ENCODE assay signal across 21 mouse cellular contexts in genomic region chr14:21565541-21566353, GRCm38 (mm10).
DNase-seq lines count a peak whose midpoint lies in the region; ATAC-seq lines count a peak whose summit lies in the region.
"Had no signal": no experiment of that assay in that cellular context is flagged by ENCODE, and none has a peak within 500 bp of the region (broad histone marks: within the 10 kb centered on the region; RNA-seq: fewer than 3 reads in every experiment).

No protein-coding gene starts in this region.

- H3K9ac ChIP-seq in forebrain, embryonic 15.5 days (replicated peaks) = no peak overlapping the region
- no peak overlapping the region for H3K9ac ChIP-seq in forebrain, embryonic 12.5 days
- no peak overlapping the region for H3K9ac ChIP-seq in lung, embryonic 16.5 days (ENCODE audit: low read length)
- H3K9ac ChIP-seq: liver, postnatal 0 days; neural tube, embryonic 13.5 days had no signal

- H3K4me2 ChIP-seq in forebrain, embryonic 15.5 days (replicated peaks) = no peak overlapping the region
- H3K4me2 ChIP-seq in forebrain, embryonic 12.5 days = no peak overlapping the region
- H3K4me2 ChIP-seq in lung, embryonic 16.5 days (ENCODE audit: low read depth, low read length) = no peak overlapping the region
- H3K4me2 ChIP-seq: neural tube, embryonic 13.5 days had no signal

- H3K4me3 ChIP-seq in forebrain, embryonic 15.5 days = no peak overlapping the region
- no peak overlapping the region for H3K4me3 ChIP-seq in forebrain, embryonic 12.5 days (replicated peaks)
- H3K4me3 ChIP-seq in lung, embryonic 16.5 days (ENCODE audit: low read length) = no peak overlapping the region
- H3K4me3 ChIP-seq: heart, embryonic 10.5 days; megakaryocyte, embryonic 14.5 days; neural tube, embryonic 13.5 days had no signal

- ATAC-seq in forebrain, embryonic 15.5 days (replicated peaks) = no peak; the same call in 1 of the 2 replicates
- no peak for ATAC-seq in forebrain, embryonic 12.5 days (ENCODE audit: low FRiP score)
- no peak for ATAC-seq in lung, embryonic 16.5 days (ENCODE audit: low read depth)
- ATAC-seq in megakaryocyte, adult 5-6 weeks (ENCODE audit: poor library complexity, severe bottlenecking) = no peak
- ATAC-seq: liver, postnatal 0 days had no signal

- WGBS in forebrain, embryonic 15.5 days = 76% methylated on average over 10 of the region's 10 CpGs
- WGBS in forebrain, embryonic 12.5 days = 95% methylated on average over 10 of the region's 10 CpGs
- WGBS in lung, embryonic 16.5 days = 68% methylated on average over 10 of the region's 10 CpGs

- no peaks in the 10 kb centered on the region for H3K27me3 ChIP-seq in forebrain, embryonic 15.5 days
- H3K27me3 ChIP-seq in forebrain, embryonic 12.5 days = no peaks in the 10 kb centered on the region
- no peaks in the 10 kb centered on the region for H3K27me3 ChIP-seq in lung, embryonic 16.5 days (ENCODE audit: control insufficient read depth, insufficient read depth, low read depth, low read length)
- H3K27me3 ChIP-seq: megakaryocyte, embryonic 14.5 days; neural tube, embryonic 13.5 days had no signal

- peak overlapping the region; percentile 50 for H3K27ac ChIP-seq in forebrain, embryonic 15.5 days (replicated peaks)
- H3K27ac ChIP-seq in forebrain, embryonic 12.5 days = no peak overlapping the region
- 0 out of 2 replicates have a peak overlapping the region, but pooled peaks have one; percentile 30 for H3K27ac ChIP-seq in lung, embryonic 16.5 days (ENCODE audit: low read length)
- H3K27ac ChIP-seq: heart, embryonic 10.5 days; neural tube, embryonic 13.5 days had no signal

- H3K9me3 ChIP-seq in forebrain, embryonic 15.5 days = no peaks in the 10 kb centered on the region
- H3K9me3 ChIP-seq in forebrain, embryonic 12.5 days = no peaks in the 10 kb centered on the region
- H3K9me3 ChIP-seq in lung, embryonic 16.5 days (ENCODE audit: control insufficient read depth, low read length) = no peaks in the 10 kb centered on the region
- H3K9me3 ChIP-seq: G1E; heart, embryonic 10.5 days; megakaryocyte, embryonic 14.5 days; neural tube, embryonic 13.5 days had no signal

- DNase-seq in layer of hippocampus, adult 11-12 months (ENCODE audit: low spot score) = peak; percentile 37
- no peak for DNase-seq in layer of hippocampus, postnatal 14 days (ENCODE audit: low spot score in 2 of 2)
- no peak for DNase-seq in lung, postnatal 4 days
- DNase-seq: adrenal gland, postnatal 14 days; cerebellum, adult 11 months; cerebellum, postnatal 14 days; kidney, adult 2 months; kidney, postnatal 10 days; liver; liver, postnatal 0 days; midbrain, embryonic 14.5 days; spleen, adult 18-20 months; thymus, postnatal 36 days had no signal

- H3K4me1 ChIP-seq in forebrain, embryonic 15.5 days = peaks cover 49% of the 10 kb centered on the region
- peaks cover 42% of the 10 kb centered on the region for H3K4me1 ChIP-seq in forebrain, embryonic 12.5 days
- H3K4me1 ChIP-seq in lung, embryonic 16.5 days (replicated peaks; ENCODE audit: control insufficient read depth, insufficient read depth, low read length) = peaks cover 13% of the 10 kb centered on the region

- H3K36me3 ChIP-seq in forebrain, embryonic 15.5 days = no peaks in the 10 kb centered on the region
- H3K36me3 ChIP-seq in forebrain, embryonic 12.5 days (replicated peaks) = no peaks in the 10 kb centered on the region
- no peaks in the 10 kb centered on the region for H3K36me3 ChIP-seq in lung, embryonic 16.5 days (ENCODE audit: control insufficient read depth, insufficient read depth, low read length)
- H3K36me3 ChIP-seq: heart, embryonic 10.5 days; neural tube, embryonic 13.5 days had no signal
